Mouse (Mus musculus): ENCODE data around the gene Aff1.

- no peak for TF ChIP-seq CTCF (IDR thresholded peaks at IDR 0.05; ENCODE audit: low read depth, low read length)
- TF ChIP-seq GATA1 (IDR thresholded peaks at IDR 0.05; ENCODE audit: borderline replicate concordance, low read length), result no peak
- no peak for TF ChIP-seq POLR2AphosphoS5 (IDR thresholded peaks at IDR 0.05; ENCODE audit: insufficient replicate concordance, low read depth, low read length)
These were observed 32.6 kb upstream of the Aff1 start for GRCm38 (mm10) chr5:103659571-103659970.
